Mouse (Mus musculus) monocyte, adult 2 months (primary cell): ENCODE measurements around the gene Olfr1099.

ENCODE experiments used
- DNase-seq, 2 experiments: peaks; one replicate each; pipeline ENCODE4 v3.0.0; 2022; ENCODE audit warnings: low spot score in 2 of 2, low read depth in 1 of 2

The Olfr1099 gene

DNA sequence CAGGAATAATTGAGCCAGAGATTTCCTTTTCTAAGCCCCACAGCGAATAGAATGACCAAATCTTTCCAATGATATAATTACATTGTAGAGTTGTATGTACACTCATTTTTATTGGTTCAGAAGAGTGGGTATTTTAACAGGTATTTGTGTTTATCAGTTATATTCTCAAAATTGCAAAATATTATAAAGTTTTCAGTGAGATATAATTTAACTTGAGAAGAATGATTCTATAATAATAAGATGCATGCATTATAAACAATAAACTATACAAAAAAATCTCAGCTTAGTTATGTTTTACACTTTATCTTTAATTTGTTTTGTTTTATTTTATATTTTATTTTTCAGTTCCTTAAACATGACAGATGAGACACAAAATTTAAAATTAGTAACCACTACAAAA lies at the start of gene Olfr1099:
Gene Olfr1099 (minus strand): TSS at position 101 of the 400 bp plus-strand sequence.
- DNase-seq, result no peak

DNA sequence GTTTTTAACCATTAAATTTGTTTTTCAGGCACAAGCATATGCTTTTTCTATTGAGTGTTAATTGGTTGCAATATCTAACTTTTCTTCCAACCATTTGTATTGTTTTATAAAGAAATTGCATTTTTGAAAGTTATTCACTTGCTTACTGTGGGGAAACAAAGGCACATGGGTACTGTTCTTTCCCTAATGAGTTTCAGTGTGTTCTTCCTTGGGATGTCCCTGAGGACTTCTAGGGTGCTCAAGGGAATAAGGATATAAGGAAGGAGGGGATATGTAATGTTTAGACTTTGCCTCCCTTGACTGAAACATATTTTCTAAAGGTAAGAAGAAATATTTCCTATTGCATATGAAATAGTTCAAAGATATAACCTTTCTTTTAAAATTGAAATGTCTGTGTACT lies 37.6 kb upstream of the Olfr1099 start, which contains the start of gene Olfr1102:
Gene Olfr1102 (plus strand): TSS at position 301 of the 400 bp plus-strand sequence.
- DNase-seq, result no peak

DNA sequence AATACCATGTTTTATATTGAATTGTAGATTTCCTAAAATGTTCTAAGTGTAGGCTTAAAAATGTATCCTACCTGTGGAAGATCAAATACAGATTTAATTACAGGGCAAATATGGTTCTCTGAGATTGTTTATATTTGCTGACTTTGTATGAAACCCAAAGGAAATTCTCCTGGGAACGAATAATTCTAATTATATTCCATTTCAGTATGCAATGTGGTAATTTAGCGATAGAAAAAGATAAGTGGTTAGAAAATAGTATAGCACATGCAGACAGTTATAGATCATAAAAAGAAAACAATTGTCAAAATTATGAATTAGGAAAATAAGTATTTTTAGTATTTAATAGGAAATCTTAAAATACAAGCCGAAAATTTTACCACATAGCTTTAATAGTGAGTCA lies 30.6 kb upstream of the Olfr1099 start, which contains the start of gene Olfr1101:
Gene Olfr1101 (minus strand): TSS at position 101 of the 400 bp plus-strand sequence.
- DNase-seq, result no peak

DNA sequence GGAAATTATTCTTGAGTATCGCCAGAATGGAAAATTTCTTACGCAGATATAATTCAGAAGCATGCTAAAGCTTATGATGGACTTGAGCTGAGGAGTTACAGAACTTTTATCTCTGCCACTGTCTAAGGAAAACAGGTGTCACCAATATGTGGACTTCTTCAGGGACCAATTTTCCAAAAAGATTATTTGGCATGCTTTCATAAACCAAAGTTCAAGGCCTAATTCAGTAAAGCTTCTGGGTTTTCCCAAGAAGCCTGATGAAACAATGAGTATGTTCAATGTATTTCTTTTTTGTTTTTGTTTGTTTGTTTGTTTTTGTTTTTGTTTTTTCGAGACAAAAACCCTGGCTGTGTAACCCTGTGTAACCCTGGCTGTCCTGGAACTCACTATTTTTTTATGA lies 19.4 kb upstream of the Olfr1099 start, which contains the start of gene Olfr1100:
Gene Olfr1100 (minus strand): TSS at position 101 of the 400 bp plus-strand sequence.
- DNase-seq, result no peak

DNA sequence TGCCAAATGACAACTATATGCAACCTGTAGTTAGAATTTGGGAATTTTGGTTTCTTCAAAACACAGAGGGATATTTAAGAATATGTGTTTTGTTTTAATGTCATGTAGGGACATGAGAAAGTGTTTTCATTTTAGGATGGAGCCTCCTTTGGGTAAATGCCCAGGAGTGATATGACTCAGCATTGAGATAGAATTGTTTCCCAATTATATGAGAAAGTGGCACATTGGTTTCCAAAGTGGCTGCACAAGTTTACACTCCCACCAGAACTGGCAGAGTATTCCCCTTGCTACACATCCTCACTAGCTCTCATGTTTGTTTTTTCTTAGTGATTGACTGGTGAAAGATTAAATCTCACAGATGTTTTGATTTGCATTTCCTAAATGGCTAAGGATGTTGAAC lies 33.9 kb downstream of the Olfr1099 start:
- DNase-seq, result no peak

DNA sequence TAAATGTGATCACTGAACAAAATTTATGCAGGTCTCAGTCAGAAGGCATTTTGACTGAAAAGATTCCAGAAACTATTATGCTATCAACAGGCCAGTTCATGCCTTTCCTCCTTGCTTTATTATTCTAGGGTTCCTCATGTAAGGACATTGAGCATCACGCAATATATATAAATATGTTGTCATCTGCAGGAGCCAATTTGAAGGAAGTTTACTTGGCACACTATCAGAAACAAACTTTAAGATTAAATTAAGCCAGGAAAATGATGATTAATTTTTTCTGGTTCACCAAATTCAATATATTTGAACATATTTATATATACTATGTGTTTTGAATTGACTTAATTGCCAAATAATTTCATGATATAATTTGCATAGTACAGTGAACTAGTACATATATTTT lies 36.0 kb downstream of the Olfr1099 start, which contains the start of gene Olfr1098:
Gene Olfr1098 (minus strand): TSS at position 101 of the 400 bp plus-strand sequence.
- no peak for DNase-seq

DNA sequence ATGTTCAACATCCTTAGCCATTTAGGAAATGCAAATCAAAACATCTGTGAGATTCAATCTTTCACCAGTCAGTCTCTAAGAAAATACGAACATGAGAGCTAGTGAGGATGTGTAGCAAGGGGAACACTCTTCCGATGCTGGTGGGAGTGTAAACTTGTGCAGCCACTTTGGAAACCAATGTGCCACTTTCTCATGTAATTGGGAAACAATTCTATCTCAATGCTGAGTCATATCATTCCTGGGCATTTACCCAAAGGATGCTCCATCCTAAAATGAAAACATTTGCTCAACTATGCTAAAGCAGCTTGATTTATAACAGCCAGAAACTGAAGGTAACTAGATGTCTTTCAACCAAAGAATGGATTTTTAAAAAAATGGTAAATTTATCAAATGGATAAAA lies 54.8 kb downstream of the Olfr1099 start:
- no peak for DNase-seq
